Mouse (Mus musculus) midbrain, embryonic 12.5 days (tissue): ENCODE data around the gene Klhl29. TPM values are rescaled to one million over a fixed set of nuclear protein-coding genes. Genes with fewer than 3 reads are reported as not detected.

Experiments used
- ATAC-seq: fragments of 200-750 bp; cut with Nextera tagmentation; 2 replicates; pipeline ENCODE4 v1.8.0; 2017; ENCODE audit warnings: low read depth, moderate TSS enrichment, moderate library complexity; ENCODE audit not compliant: low FRiP score
- H3K27ac ChIP-seq: fragments of 300-500 bp; sonication (generic); replicated peaks from 2 replicates; pipeline ENCODE4 v1.5.1; 2016; ENCODE audit warnings: mild to moderate bottlenecking
- H3K27me3 ChIP-seq: fragments of 300-500 bp; sonication (generic); 2 replicates; pipeline ENCODE4 v1.6.1; 2016; ENCODE audit warnings: mild to moderate bottlenecking
- H3K36me3 ChIP-seq: fragments of 300-500 bp; sonication (generic); 2 replicates; pipeline ENCODE4 v1.6.1; 2016
- H3K4me1 ChIP-seq: fragments of 300-500 bp; sonication (generic); 2 replicates; pipeline ENCODE4 v1.6.1; 2016
- H3K4me2 ChIP-seq: fragments of 300-500 bp; sonication (generic); replicated peaks from 2 replicates; pipeline ENCODE4 v1.6.1; 2016; ENCODE audit warnings: mild to moderate bottlenecking, moderate library complexity
- H3K4me3 ChIP-seq: fragments of 300-500 bp; sonication (generic); 2 replicates; pipeline ENCODE4 v1.5.1; 2016; ENCODE audit warnings: mild to moderate bottlenecking
- H3K9ac ChIP-seq: fragments of 300-500 bp; sonication (generic); replicated peaks from 2 replicates; pipeline ENCODE4 v1.6.1; 2016; ENCODE audit warnings: mild to moderate bottlenecking, moderate library complexity
- H3K9me3 ChIP-seq: fragments of 300-500 bp; sonication (generic); 2 replicates; pipeline ENCODE4 v1.6.1; 2016; ENCODE audit warnings: mild to moderate bottlenecking
- WGBS: fragments of 180-500 bp; shearing (Covaris S2); methylation state at CpG from one replicate; pipeline ENCODE4 v1.1.7; 2016; 5-methylcytosine and 5-hydroxymethylcytosine counted together
- polyA plus RNA-seq: library from polyadenylated mRNA; unstranded; fragments of >200 nt; fragmentation: Nextera tagmentation; extraction: Ambion mirVana; gene quantifications from 2 replicates; pipeline ENCODE4 v1.2.1, GENCODE M21; 2016

Klhl29 gene
- polyA plus RNA-seq, 1 experiment from 2014 or later: 4.1 TPM

GRCm38 (mm10) chr12:5282611-5283010, 92.9 kb downstream of the Klhl29 start:
- Histone ChIP-seq H3K4me3 (no peak overlapping the region), H3K36me3 (no peaks in the 10 kb centered on the region), H3K27me3 (no peaks in the 10 kb centered on the region), H3K4me2 (no peak overlapping the region), H3K9me3 (no peaks in the 10 kb centered on the region), H3K27ac (no peak overlapping the region), H3K9ac (no peak overlapping the region), H3K4me1 (peaks cover 6% of the 10 kb centered on the region; the same call in 1 of the 2 replicates)
- 57% methylated on average over 2 of the region's 2 CpGs for WGBS
- ATAC-seq: no peak

GRCm38 (mm10) chr12:5279873-5280272, 95.6 kb downstream of the Klhl29 start:
- H3K27ac ChIP-seq: no peak overlapping the region
- H3K9ac ChIP-seq: no peak overlapping the region
- H3K4me3 ChIP-seq: no peak overlapping the region
- no peak overlapping the region for H3K4me2 ChIP-seq
- WGBS: 54% methylated on average over 1 of the region's 1 CpGs
- no peaks in the 10 kb centered on the region for H3K27me3 ChIP-seq
- no peak for ATAC-seq
- H3K9me3 ChIP-seq: no peaks in the 10 kb centered on the region
- peaks cover 18% of the 10 kb centered on the region for H3K4me1 ChIP-seq
- no peaks in the 10 kb centered on the region for H3K36me3 ChIP-seq

GRCm38 (mm10) chr12:5277028-5277427, 98.5 kb downstream of the Klhl29 start:
- Histone ChIP-seq H3K36me3 (no peaks in the 10 kb centered on the region), H3K9ac (no peak overlapping the region), H3K27me3 (no peaks in the 10 kb centered on the region), H3K4me2 (no peak overlapping the region), H3K4me1 (peaks cover 22% of the 10 kb centered on the region), H3K4me3 (no peak overlapping the region), H3K27ac (no peak overlapping the region), H3K9me3 (no peaks in the 10 kb centered on the region)
- ATAC-seq: no peak
- WGBS: 88% methylated on average over 9 of the region's 9 CpGs

- peaks cover 23% of the 10 kb centered on the region for H3K4me1 ChIP-seq
- H3K9me3 ChIP-seq: no peaks in the 10 kb centered on the region
- no peak overlapping the region for H3K9ac ChIP-seq
- H3K4me3 ChIP-seq: no peak overlapping the region
- no peak overlapping the region for H3K27ac ChIP-seq
- H3K27me3 ChIP-seq: no peaks in the 10 kb centered on the region
- 63% methylated on average over 6 of the region's 6 CpGs for WGBS
- ATAC-seq: 0 out of 2 replicates have a peak, but pooled peaks have one; percentile 31
- H3K4me2 ChIP-seq: no peak overlapping the region
- H3K36me3 ChIP-seq: no peaks in the 10 kb centered on the region
Observed at GRCm38 (mm10) chr12:5275507-5275936, 100.0 kb downstream of the Klhl29 start.

GRCm38 (mm10) chr12:5274519-5274944, 101.0 kb downstream of the Klhl29 start:
- WGBS: 57% methylated on average over 8 of the region's 8 CpGs
- H3K27me3 ChIP-seq: no peaks in the 10 kb centered on the region
- no peaks in the 10 kb centered on the region for H3K36me3 ChIP-seq
- H3K9ac ChIP-seq: no peak overlapping the region
- no peaks in the 10 kb centered on the region for H3K9me3 ChIP-seq
- H3K4me1 ChIP-seq: peaks cover 26% of the 10 kb centered on the region
- ATAC-seq: peak; percentile 68
- H3K4me2 ChIP-seq: no peak overlapping the region
- H3K4me3 ChIP-seq: no peak overlapping the region
- H3K27ac ChIP-seq: peak overlapping the region; percentile 46

GRCm38 (mm10) chr12:5273316-5274047, 102.0 kb downstream of the Klhl29 start:
- H3K4me3 ChIP-seq: no peak overlapping the region
- no peak overlapping the region for H3K27ac ChIP-seq
- no peaks in the 10 kb centered on the region for H3K9me3 ChIP-seq
- 88% methylated on average over 4 of the region's 4 CpGs for WGBS
- H3K27me3 ChIP-seq: no peaks in the 10 kb centered on the region
- no peaks in the 10 kb centered on the region for H3K36me3 ChIP-seq
- H3K4me2 ChIP-seq: no peak overlapping the region
- H3K9ac ChIP-seq: no peak overlapping the region
- ATAC-seq: no peak
- peaks cover 35% of the 10 kb centered on the region for H3K4me1 ChIP-seq

- Histone ChIP-seq H3K27ac (no peak overlapping the region), H3K36me3 (no peaks in the 10 kb centered on the region), H3K9me3 (no peaks in the 10 kb centered on the region), H3K4me2 (no peak overlapping the region), H3K9ac (no peak overlapping the region), H3K4me3 (no peak overlapping the region), H3K27me3 (no peaks in the 10 kb centered on the region), H3K4me1 (peaks cover 50% of the 10 kb centered on the region)
- WGBS: 96% methylated on average over 3 of the region's 3 CpGs
- ATAC-seq: no peak
Observed at GRCm38 (mm10) chr12:5270527-5270926, 105.0 kb downstream of the Klhl29 start.

- H3K4me1 ChIP-seq: peaks cover 44% of the 10 kb centered on the region
- H3K4me3 ChIP-seq: no peak overlapping the region
- no peaks in the 10 kb centered on the region for H3K9me3 ChIP-seq
- no peak for ATAC-seq
- H3K36me3 ChIP-seq: no peaks in the 10 kb centered on the region
- no peak overlapping the region for H3K9ac ChIP-seq
- H3K27ac ChIP-seq: no peak overlapping the region
- H3K4me2 ChIP-seq: no peak overlapping the region
- 78% methylated on average over 9 of the region's 9 CpGs for WGBS
- no peaks in the 10 kb centered on the region for H3K27me3 ChIP-seq
Observed at GRCm38 (mm10) chr12:5269936-5270335, 105.5 kb downstream of the Klhl29 start.

- Histone ChIP-seq H3K36me3 (no peaks in the 10 kb centered on the region), H3K9me3 (no peaks in the 10 kb centered on the region), H3K4me3 (no peak overlapping the region), H3K27me3 (no peaks in the 10 kb centered on the region), H3K4me2 (no peak overlapping the region), H3K27ac (no peak overlapping the region), H3K9ac (no peak overlapping the region), H3K4me1 (peaks cover 40% of the 10 kb centered on the region)
- WGBS: 82% methylated on average over 7 of the region's 7 CpGs
- no peak for ATAC-seq
Observed at GRCm38 (mm10) chr12:5269061-5269460, 106.4 kb downstream of the Klhl29 start.

- peak overlapping the region; percentile 79 for H3K27ac ChIP-seq
- H3K4me3 ChIP-seq: no peak overlapping the region
- H3K27me3 ChIP-seq: no peaks in the 10 kb centered on the region
- WGBS: 22% methylated on average over 9 of the region's 9 CpGs
- H3K4me2 ChIP-seq: 0 out of 2 replicates have a peak overlapping the region, but pooled peaks have one; percentile 3
- H3K9ac ChIP-seq: no peak overlapping the region
- ATAC-seq: peak; percentile 76
- peaks cover 40% of the 10 kb centered on the region for H3K4me1 ChIP-seq
- no peaks in the 10 kb centered on the region for H3K9me3 ChIP-seq
- no peaks in the 10 kb centered on the region for H3K36me3 ChIP-seq
Observed at GRCm38 (mm10) chr12:5268188-5268612, 107.3 kb downstream of the Klhl29 start.

- Histone ChIP-seq H3K27me3 (no peaks in the 10 kb centered on the region), H3K36me3 (no peaks in the 10 kb centered on the region), H3K4me3 (no peak overlapping the region), H3K4me1 (peaks cover 40% of the 10 kb centered on the region), H3K9ac (no peak overlapping the region), H3K9me3 (no peaks in the 10 kb centered on the region), H3K4me2 (0 out of 2 replicates have a peak overlapping the region, but pooled peaks have one; percentile 3), H3K27ac (peak overlapping the region; percentile 79)
- ATAC-seq: peak; percentile 56
- 38% methylated on average over 9 of the region's 9 CpGs for WGBS
Observed at GRCm38 (mm10) chr12:5267271-5268187, 108.0 kb downstream of the Klhl29 start.

GRCm38 (mm10) chr12:5266773-5267172, 108.7 kb downstream of the Klhl29 start:
- Histone ChIP-seq H3K4me3 (no peak overlapping the region), H3K27ac (no peak overlapping the region), H3K4me2 (no peak overlapping the region), H3K9me3 (no peaks in the 10 kb centered on the region), H3K27me3 (no peaks in the 10 kb centered on the region), H3K36me3 (no peaks in the 10 kb centered on the region), H3K9ac (no peak overlapping the region), H3K4me1 (peaks cover 40% of the 10 kb centered on the region)
- peak; percentile 14; the same call in 1 of the 2 replicates for ATAC-seq
- WGBS: 84% methylated on average over 4 of the region's 4 CpGs
